Mouse (Mus musculus) testis, adult 2 months (tissue): Measurements from ENCODE around the gene Gm28308. TPM values are rescaled to one million over a fixed set of nuclear protein-coding genes. Genes with fewer than 3 reads are reported as not detected.

Source experiments
- H3K27ac ChIP-seq: fragments of 200-500 bp; 2 replicates; pipeline ENCODE4 v1.5.1; 2012; ENCODE audit warnings: low read depth, low read length; ENCODE audit not compliant: control insufficient read depth, insufficient read depth
- H3K27me3 ChIP-seq: fragments of 200-500 bp; 2 replicates; pipeline ENCODE4 v1.6.1; 2012; ENCODE audit warnings: mild to moderate bottlenecking, low read length, moderate library complexity; ENCODE audit not compliant: control insufficient read depth, insufficient read depth
- H3K36me3 ChIP-seq: fragments of 200-500 bp; 2 replicates; pipeline ENCODE4 v1.6.1; 2012; ENCODE audit warnings: mild to moderate bottlenecking, low read length; ENCODE audit not compliant: control insufficient read depth, insufficient read depth
- H3K4me1 ChIP-seq: fragments of 200-500 bp; 2 replicates; pipeline ENCODE4 v1.6.1; 2012; ENCODE audit warnings: low read length; ENCODE audit not compliant: control insufficient read depth, insufficient read depth
- H3K4me3 ChIP-seq: fragments of 200-500 bp; 2 replicates; pipeline ENCODE4 v1.5.1; 2012; ENCODE audit warnings: low read depth, mild to moderate bottlenecking, low read length, moderate library complexity, mixed read lengths; ENCODE audit not compliant: control insufficient read depth
- CTCF ChIP-seq: fragments of 200-500 bp; IDR thresholded peaks from 2 replicates; pipeline ENCODE4 v1.5.1; 2012; ENCODE audit warnings: low read depth, mild to moderate bottlenecking, inconsistent platforms, low read length, moderate library complexity; ENCODE audit not compliant: control insufficient read depth, insufficient read depth, insufficient replicate concordance
- POLR2A ChIP-seq: fragments of 200-500 bp; IDR thresholded peaks from 2 replicates; pipeline ENCODE4 v1.6.1; 2012; ENCODE audit warnings: low read depth, mild to moderate bottlenecking, inconsistent platforms, low read length, moderate library complexity; ENCODE audit not compliant: control insufficient read depth
- polyA plus RNA-seq: library from polyadenylated mRNA; depleted of rRNA; stranded (reverse); fragments of >200 nt; gene quantifications from 2 replicates; pipeline ENCODE4 v1.2.3, GENCODE M21; 2012

Gene Gm28308
- polyA plus RNA-seq, 1 experiment = not detected

GRCm38 (mm10) chr6:52249415-52249738, 36.2 kb upstream of the Gm28308 start:
- Histone ChIP-seq H3K4me3 (no peak overlapping the region), H3K27me3 (peaks cover 28% of the 10 kb centered on the region), H3K4me1 (peaks cover 15% of the 10 kb centered on the region), H3K27ac (no peak overlapping the region), H3K36me3 (no peaks in the 10 kb centered on the region)
- TF ChIP-seq POLR2A (no peak), CTCF (no peak)

- no peak overlapping the region for H3K27ac ChIP-seq
- no peak overlapping the region for H3K4me3 ChIP-seq
- H3K36me3 ChIP-seq = no peaks in the 10 kb centered on the region
- TF ChIP-seq CTCF (no peak), POLR2A (no peak)
- peaks cover 30% of the 10 kb centered on the region for H3K27me3 ChIP-seq
- peaks cover 17% of the 10 kb centered on the region for H3K4me1 ChIP-seq
Measured at GRCm38 (mm10) chr6:52248638-52249414, 35.7 kb upstream of the Gm28308 start.

- H3K4me3 ChIP-seq = no peak overlapping the region
- TF ChIP-seq CTCF = no peak
- peaks cover 32% of the 10 kb centered on the region for H3K27me3 ChIP-seq
Measured at GRCm38 (mm10) chr6:52247766-52248637, 34.9 kb upstream of the Gm28308 start.

DNA sequence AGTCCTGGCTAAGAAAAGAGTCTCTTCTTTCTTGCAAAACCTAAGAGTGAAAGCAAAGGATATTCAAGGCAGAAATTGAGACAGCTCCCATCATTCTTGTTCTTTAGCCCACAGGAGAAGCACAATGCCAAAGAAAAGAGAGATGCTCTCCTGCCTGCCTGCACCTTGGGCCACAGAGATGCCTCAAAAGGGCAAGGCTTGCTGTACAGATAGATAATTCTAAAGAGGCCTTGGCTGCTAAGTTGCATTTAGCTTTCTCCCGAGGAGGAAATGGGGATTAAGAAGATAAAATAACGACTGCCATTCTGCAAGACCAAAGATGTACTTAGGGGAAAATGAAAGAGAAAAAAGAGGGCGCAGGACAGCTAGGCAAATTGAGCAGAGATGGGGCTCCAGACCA, 33.8 kb upstream of the Gm28308 start:
- H3K36me3 ChIP-seq = no peaks in the 10 kb centered on the region
- H3K27ac ChIP-seq = no peak overlapping the region
- peaks cover 27% of the 10 kb centered on the region for H3K27me3 ChIP-seq
- H3K4me3 ChIP-seq = no peak overlapping the region
- no peak for TF ChIP-seq POLR2A
- no peak for TF ChIP-seq CTCF
- peaks cover 8% of the 10 kb centered on the region; the same call in 1 of the 2 replicates for H3K4me1 ChIP-seq

More at GRCm38 (mm10) chr6:52247766-52248637, 34.9 kb upstream of the Gm28308 start:
- H3K27ac ChIP-seq = no peak overlapping the region
- H3K4me1 ChIP-seq = peaks cover 13% of the 10 kb centered on the region
- no peaks in the 10 kb centered on the region for H3K36me3 ChIP-seq

DNA sequence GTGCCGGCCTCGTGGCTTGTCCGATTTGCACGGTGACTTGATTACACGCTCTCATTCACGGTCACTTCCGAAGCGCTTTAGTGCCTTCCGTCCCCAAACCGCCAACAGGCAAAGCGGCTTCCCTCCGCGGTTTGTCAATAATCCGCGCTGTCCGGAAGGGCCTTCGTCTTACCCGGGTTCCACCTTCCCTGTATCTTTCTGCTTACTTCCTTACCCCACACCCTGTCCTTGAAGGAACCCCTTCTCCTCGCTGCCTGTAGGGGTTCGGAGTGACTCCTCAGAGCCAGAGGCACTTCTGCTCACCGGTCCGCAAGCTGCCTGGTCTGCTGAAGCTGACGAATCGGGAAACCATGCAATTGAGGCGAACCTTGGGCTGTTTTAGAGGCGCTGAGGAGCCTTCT, 33.3 kb upstream of the Gm28308 start:
- Histone ChIP-seq H3K27me3 (peaks cover 27% of the 10 kb centered on the region), H3K4me1 (peaks cover 8% of the 10 kb centered on the region; the same call in 1 of the 2 replicates), H3K36me3 (no peaks in the 10 kb centered on the region), H3K4me3 (no peak overlapping the region), H3K27ac (no peak overlapping the region)
- no peak for TF ChIP-seq POLR2A
- TF ChIP-seq CTCF = no peak

DNA sequence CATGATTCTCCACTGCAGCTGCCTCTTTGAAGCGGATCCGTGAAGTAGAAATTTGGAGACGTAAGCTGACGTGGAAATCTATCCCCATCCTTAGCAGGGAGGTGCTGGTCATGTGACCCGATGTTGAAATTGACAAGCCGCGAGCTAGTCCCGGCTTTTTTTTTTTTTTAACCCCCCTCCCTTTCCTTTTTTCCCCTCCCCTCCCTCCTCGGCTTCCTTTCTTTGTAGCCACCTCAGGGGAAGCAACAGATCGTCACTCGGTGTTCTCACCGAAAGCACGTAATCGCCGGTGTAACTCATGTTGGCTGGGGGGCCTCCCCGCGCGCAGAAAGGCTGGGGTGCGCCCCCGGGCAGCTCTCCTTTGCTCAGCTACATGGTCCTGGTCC, 32.6 kb upstream of the Gm28308 start, which contains the start of gene Hoxa11:
TSS of gene Hoxa11 (minus strand) at position 54 of the 386 bp plus-strand sequence.
- no peaks in the 10 kb centered on the region for H3K36me3 ChIP-seq
- H3K27me3 ChIP-seq = peaks cover 27% of the 10 kb centered on the region
- no peak within 1 kb of the TSS for H3K27ac ChIP-seq
- peaks cover 8% of the 10 kb centered on the region; the same call in 1 of the 2 replicates for H3K4me1 ChIP-seq
- TF ChIP-seq CTCF = no peak
- TF ChIP-seq POLR2A = no peak
- no peak within 1 kb of the TSS; the same call in 1 of the 2 replicates for H3K4me3 ChIP-seq
